Comparison of ENCODE assay signal across 10 mouse cellular contexts in the genomic region with DNA sequence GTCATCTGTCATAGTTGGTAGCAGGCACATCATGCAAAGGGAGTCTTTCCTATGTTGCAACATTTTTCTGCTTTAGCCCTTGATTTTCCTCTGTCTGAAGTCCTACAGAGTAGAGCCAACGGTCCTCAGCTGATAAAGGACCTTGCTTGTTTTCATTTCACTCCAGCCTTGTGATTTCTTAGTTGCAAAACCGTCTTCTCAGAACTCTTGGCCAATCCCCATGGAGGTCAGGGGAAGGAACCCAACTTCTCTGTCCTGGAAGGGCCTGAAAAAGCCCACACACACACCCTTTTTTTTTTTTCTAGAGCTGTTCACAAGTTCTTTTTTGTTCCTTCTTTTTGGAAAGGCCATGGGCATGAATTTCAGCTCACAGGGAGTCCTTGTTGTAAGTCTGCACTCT. TPM values are rescaled to one million over a fixed set of nuclear protein-coding genes. Genes with fewer than 3 reads are reported as not detected.
DNase-seq lines count a peak whose midpoint lies in the region.
"Had no signal": no experiment of that assay in that cellular context is flagged by ENCODE, and none has a peak within 500 bp of the region (broad histone marks: within the 10 kb centered on the region; RNA-seq: fewer than 3 reads in every experiment).

No protein-coding gene starts in this region.

- DNase-seq in adrenal gland, postnatal 10 days, result peak; percentile 53
- no peak for DNase-seq in adrenal gland, adult 18-20 months (ENCODE audit: low spot score in 2 of 2)
- peak; percentile 55 for DNase-seq in ovary, adult 18-20 months (ENCODE audit: low spot score)
- no peak for DNase-seq in ovary, postnatal 10 days (ENCODE audit: low spot score)
- peak; percentile 81 for DNase-seq in lung, postnatal 25 days (ENCODE audit: low spot score)
- DNase-seq in cerebellum, postnatal 10 days, result no peak
- DNase-seq in testis, postnatal 10 days (ENCODE audit: low spot score), result no peak
- DNase-seq in layer of hippocampus, postnatal 14 days (ENCODE audit: low spot score in 2 of 2), result no peak
- DNase-seq: kidney, postnatal 4 days; right cerebral cortex, adult 18-20 months had no signal

RNA-seq across cellular contexts. Expression of gene Ddhd1, which starts 9.3 kb away (rescaled TPM):
- 10 to 100 TPM; 19.3 to 32.5 TPM for total RNA-seq in adrenal gland, postnatal 10 days (2021)
- 10 to 100 TPM; 17.9 to 19.4 TPM for total RNA-seq in adrenal gland, adult 18-20 months (2021)
- 10 to 100 TPM; 70.3 to 72.0 TPM for total RNA-seq in layer of hippocampus, postnatal 14 days (2021)

Comparison
In these comparisons a context has a peak if more than half of its experiments do, and no peak if none do; other contexts are left out.
1. DNase-seq: peak in adrenal gland, postnatal 10 days (single experiment), ovary, adult 18-20 months (single experiment) and lung, postnatal 25 days (single experiment); none in adrenal gland, adult 18-20 months (0 of 2), ovary, postnatal 10 days (single experiment), cerebellum, postnatal 10 days (0 of 2), testis, postnatal 10 days (single experiment) and layer of hippocampus, postnatal 14 days (0 of 2).